Mouse (Mus musculus): ENCODE data around the gene Npdc1.
"Not testable (repeated sequence)": the region's sequence is repeated elsewhere in the genome, so short reads cannot be mapped to it uniquely, and the experiment has no call there.

Gene Npdc1

GRCm38 (mm10) chr2:25395721-25396596, 3.2 kb upstream of the Npdc1 start, which contains the start of gene Entpd2:
Gene Entpd2, plus strand, starts transcription at chr2:25395874.
- DNase-seq (ENCODE audit: low spot score in 2 of 2) = peak in 1 of 2 experiments; percentile 38

- no peak for DNase-seq (ENCODE audit: low spot score in 2 of 2)
These were observed 2.6 kb upstream of the Npdc1 start for GRCm38 (mm10) chr2:25396597-25396983.

DNA sequence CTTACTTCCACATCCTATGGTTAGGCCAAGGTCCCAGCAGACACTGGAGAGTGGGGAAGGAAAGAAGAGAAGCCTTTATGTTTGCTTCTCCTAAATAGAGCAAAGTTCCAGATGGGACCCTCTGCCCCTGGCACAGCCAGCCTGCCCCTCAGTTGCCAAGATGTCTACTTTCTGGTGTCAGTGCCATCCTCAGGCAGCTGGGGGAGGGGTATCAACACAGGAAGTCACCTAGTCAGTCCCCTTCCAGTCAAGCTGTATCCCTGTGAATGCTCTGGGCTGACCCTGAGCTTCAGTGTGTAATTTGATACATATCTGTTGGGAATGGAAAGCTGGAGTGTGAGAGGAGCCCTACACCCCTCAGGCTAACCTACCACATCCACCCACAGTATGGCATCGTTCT, 2.1 kb upstream of the Npdc1 start:
- DNase-seq (ENCODE audit: low spot score in 2 of 2) = no peak

DNA sequence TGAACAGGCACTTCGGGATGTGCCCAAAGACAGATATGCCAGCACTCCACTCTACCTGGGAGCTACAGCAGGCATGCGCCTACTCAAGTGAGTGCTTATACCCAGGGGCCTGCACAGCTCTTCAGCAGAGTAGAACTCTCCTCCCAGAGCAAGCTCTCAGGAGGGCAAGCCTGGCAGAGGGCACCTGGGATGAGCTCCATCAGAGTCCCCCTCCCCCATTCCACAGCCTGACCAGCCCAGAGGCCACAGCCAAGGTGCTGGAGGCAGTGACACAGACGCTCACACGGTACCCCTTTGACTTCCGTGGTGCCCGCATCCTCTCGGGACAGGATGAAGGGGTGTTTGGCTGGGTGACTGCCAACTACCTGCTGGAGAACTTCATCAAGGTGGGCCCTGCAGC, 1.1 kb upstream of the Npdc1 start:
- DNase-seq (ENCODE audit: low spot score in 2 of 2) = no peak

DNA sequence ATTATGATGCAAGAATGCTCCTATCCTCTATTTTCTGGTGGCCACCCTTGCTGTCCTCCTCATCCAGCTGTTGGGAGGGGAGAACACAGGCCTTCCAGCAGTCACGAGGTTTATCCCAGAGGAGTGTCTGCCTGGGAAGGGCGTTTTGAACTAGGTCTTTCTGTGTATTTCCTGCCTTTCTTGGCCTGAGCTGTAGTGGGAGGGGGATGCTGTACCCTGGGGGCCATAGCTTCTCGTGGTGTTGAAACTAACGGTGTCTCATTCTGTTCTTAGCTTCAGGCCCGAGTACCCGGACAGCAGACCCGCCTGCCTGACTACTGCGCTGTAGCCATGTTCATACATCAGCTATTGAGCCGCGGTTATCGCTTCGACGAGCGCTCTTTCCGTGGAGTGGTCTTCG, 1.1 kb downstream of the Npdc1 start:
- no peak for DNase-seq (ENCODE audit: low spot score in 2 of 2)

DNA sequence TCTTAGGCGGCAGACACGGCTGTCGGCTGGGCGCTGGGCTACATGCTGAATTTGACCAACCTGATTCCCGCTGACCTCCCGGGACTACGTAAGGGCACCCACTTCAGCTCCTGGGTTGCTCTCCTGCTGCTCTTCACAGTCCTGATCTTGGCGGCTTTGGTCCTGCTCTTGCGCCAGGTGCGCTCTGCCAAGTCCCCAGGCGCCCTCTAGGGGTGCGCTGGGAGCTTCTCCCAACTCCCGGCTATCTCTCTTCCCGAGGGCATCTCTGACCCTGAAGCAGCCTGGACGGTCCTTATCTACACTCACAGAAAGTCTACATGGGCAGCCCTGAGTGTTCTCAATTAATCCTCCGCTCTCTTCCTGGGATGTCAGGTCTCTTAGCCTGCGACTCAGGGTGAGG, 1.6 kb downstream of the Npdc1 start:
- peak in 1 of 2 experiments; percentile 60 for DNase-seq (ENCODE audit: low spot score in 2 of 2)

DNA sequence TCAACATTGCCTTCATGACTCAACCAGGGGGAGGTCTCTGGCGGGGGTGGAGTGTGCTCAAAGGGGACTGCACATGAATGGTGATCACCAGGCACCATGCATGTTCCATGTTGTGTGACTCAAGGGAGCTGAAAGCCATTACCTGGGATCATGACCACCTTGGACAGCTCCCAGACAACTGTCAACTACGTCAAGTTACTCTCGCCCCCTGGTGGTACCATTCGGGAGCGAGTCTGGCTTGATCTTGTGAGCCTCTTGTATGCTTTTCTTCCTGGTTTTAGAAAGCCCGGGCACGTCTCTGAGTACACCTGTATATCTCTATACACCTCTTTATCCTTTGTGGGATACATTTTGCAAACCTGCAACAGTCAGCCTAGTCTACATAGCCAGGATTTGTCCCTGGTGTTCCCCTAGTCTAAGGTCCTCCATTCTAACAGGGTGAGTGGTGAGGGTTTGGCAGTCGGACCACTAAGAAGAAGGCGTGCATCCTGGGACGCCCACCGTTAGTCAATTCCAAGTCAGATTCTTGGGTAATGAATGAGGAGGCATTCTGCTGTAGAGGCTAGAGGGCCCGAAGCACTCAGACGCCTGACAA, 3.3 kb downstream of the Npdc1 start:
- DNase-seq (ENCODE audit: low spot score in 2 of 2) = peak; percentile 54 to 82

GRCm38 (mm10) chr2:25402972-25403601, 3.9 kb downstream of the Npdc1 start:
- peak; percentile 46 to 70 for DNase-seq (ENCODE audit: low spot score in 2 of 2)

DNA sequence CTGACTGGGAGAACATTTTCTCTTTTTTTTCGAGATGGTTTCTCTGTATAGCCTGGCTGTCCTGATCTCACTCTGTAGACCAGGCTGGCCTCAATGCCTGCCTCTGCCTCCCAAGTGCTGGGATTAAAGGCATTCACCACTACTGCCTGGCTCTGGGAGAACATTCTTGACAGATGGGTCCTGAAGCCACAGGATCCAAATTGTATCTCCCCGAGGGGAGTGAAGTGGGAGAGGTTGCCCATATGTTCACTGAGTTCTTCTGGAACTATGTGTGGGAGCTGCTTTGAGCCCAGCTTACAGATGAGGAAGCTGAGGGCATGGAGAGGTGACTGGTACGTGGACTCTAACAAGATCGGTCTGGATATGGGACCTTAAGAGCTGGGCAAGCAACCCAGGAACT, 4.8 kb downstream of the Npdc1 start:
- DNase-seq (ENCODE audit: low spot score in 2 of 2) = no peak

- peak in 1 of 2 experiments; percentile 53 for DNase-seq (ENCODE audit: low spot score in 2 of 2)
These were observed 9.8 kb downstream of the Npdc1 start for GRCm38 (mm10) chr2:25408908-25409307.

GRCm38 (mm10) chr2:25413436-25413835, 14.3 kb downstream of the Npdc1 start:
- not testable (repeated sequence) for DNase-seq (ENCODE audit: low spot score in 2 of 2)

DNA sequence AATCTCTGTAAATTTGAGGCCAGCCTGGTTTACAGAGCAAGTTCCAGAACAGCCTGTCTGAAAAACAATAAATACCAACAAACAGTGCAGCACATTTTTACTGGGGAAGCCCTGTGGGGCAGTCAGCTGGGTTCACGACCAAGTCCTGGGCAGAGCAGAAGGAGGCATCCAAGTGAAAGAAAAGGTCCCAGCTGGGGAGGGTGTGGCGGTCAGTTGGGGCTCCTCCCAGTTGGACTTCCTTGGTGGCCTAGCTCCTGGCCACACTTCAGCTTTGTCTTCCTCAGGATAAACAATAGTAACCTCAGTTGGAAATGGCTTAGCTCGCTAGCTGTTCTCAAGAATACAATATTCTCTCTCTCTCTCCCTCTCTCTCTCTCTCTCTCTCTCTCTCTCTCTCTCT, 18.3 kb downstream of the Npdc1 start:
- DNase-seq (ENCODE audit: low spot score in 2 of 2) = no peak

DNA sequence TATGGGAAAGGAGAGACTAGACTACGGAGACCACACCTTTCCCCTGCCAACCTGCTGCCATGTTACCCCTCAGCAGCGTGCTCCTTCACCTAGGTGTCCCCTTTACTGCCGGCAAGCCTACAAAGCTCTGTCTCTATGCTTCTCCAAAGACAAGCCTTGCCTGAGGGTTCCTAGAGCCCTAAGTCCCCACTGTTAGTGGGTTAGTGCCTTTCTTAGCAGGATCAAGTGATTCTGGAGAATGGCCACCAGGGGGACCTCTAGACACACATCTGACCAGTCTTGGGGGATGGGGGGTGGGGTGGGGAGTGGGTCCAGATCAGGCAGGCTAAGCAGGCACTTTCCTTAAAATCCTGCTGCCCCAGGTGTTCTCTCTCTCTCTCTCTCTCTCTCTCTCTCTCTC, 22.7 kb downstream of the Npdc1 start:
- DNase-seq (ENCODE audit: low spot score in 2 of 2) = no peak

DNA sequence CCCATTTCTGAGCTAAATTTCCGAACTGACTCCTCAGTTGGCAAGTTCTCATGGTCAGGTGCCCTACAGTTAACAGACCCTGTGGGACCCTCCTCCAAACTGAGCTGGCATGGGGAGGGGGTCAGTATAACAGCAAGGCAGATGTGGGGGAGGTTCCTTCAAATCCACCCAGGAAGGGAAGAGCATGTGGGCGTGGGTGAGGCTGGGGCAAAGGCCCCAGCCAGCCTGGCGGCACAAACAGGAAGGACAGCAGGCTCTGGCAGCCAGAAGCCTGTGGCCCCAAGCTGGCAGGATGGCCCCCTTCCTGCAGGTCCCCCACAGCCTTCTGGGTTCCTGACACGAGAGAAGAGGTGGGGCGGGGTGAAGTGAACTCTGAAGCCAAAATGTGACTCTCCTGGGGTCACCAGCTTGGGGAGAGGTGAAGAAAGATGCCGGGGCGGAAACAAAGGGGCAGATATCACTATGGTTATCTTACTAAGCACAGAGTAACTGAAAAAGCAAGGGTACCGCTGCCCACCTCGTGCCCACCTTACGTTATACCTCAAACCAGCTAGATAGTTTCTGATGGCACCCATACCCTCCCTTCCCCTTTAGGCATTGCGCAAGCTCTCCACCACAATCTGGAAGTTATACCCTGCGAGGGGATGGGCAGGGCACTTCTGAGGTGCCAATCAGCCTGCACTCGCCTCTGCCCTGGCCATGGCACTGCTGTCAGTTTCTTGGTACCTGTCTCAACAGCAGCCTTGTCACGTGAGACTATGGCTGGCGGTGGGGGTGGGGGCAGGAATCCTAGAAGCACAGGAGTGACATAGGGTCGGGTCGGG, 23.6 kb downstream of the Npdc1 start, which contains the start of gene Fut7:
Gene Fut7 (plus strand): TSS at position 681 of the 824 bp plus-strand sequence.
- DNase-seq (ENCODE audit: low spot score in 2 of 2) = no peak

- DNase-seq (ENCODE audit: low spot score in 2 of 2) = no peak
These were observed 24.5 kb downstream of the Npdc1 start for GRCm38 (mm10) chr2:25423626-25424025.

GRCm38 (mm10) chr2:25425481-25425880, 26.3 kb downstream of the Npdc1 start:
- DNase-seq (ENCODE audit: low spot score in 2 of 2) = no peak

- DNase-seq (ENCODE audit: low spot score in 2 of 2) = peak in 1 of 2 experiments; percentile 18
These were observed 27.6 kb downstream of the Npdc1 start for GRCm38 (mm10) chr2:25426721-25427191.

GRCm38 (mm10) chr2:25427256-25427655, 28.1 kb downstream of the Npdc1 start:
- no peak for DNase-seq (ENCODE audit: low spot score in 2 of 2)

DNA sequence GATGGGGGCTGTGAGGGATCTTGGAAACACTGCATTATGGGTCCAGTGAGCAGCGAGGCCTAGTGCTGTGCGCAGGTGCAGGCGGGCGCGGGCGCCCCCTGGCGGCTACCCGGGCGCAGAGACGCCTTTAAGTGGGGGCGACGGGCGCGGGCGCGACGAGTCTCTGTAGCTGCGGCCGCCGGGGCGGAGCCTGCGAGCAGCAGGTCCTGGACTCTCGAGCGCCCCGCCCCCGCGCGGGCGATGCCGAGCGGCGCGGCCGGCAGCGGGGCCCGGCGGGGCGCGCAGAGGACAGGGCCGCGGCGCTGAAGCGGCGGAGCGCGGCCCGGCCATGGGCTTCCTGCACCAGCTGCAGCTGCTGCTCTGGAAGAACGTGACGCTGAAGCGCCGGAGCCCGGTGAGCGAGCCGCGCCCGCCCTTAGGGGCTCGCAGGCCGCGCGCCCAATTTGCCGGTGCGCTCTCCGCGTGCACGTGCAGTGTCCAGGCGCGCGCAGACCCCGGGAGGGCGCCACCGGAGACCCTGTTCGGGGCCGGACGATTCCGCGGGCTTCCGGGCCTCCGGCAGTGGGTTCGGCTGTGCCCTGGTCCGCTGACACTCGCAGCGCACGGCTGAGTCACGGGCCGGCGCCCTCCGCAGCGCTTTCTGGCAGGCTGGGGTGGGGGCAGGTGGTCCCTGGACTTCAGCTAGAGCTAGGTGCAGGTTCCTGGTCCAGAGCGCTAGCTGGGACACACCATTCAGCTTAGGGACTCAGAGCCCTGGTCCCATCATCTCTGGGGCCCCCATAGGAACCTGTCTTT, 29.5 kb downstream of the Npdc1 start, which contains the start of gene Abca2:
Gene Abca2 (plus strand): TSS at position 262 of the 795 bp plus-strand sequence.
- DNase-seq (ENCODE audit: low spot score in 2 of 2) = peak; percentile 92

DNA sequence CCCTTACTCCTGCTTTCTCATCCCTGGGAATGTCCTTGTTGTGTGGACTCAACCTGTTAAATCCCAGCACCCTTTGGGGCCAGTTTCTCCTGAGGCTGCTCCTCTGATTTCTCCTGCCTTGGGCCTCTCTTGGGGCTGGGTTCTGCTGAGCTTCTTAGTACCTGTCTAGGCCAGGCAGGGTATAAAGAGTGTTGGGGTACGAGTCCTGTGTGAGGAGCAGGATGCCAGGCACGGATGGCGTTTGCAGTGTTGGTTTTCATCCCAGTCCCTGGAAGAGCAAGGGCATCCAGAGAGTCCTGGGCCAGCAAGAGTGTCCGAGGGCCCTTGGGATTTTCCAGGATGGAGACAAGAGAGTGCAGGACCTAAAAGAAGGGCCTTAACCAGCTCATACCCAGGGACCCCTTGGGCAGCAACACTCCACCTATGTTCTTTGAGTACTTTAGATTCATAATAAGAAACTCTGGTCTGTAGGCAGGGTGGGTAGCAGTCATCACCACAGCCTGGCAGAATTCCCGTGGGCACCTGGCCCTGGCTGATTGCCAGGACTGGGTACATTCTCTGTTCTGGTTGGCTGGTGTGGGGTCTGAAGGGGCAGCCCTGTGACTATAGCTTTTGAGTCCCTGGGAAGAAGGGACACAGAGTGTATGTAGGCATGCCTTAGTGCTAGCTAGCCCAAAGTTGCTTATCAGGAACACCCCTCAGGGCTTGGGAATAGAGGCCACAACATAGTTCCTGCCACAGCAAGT, 30.5 kb downstream of the Npdc1 start:
- peak in 1 of 2 experiments; percentile 17 for DNase-seq (ENCODE audit: low spot score in 2 of 2)
